Mouse (Mus musculus) lung, embryonic 14.5 days (tissue): Measurements from ENCODE around the gene Psg16. TPM values are rescaled to one million over a fixed set of nuclear protein-coding genes. Genes with fewer than 3 reads are reported as not detected.
A peak's percentile ranks its signal among the peaks of the same experiment; 100 is the strongest.

Experiments used
- ATAC-seq: fragments of 200-750 bp; cut with Nextera tagmentation; 2 replicates; pipeline ENCODE4 v1.8.0; 2017; ENCODE audit warnings: mild to moderate bottlenecking, moderate TSS enrichment, moderate library complexity; ENCODE audit not compliant: insufficient read depth
- DNase-seq: peaks from one replicate; pipeline ENCODE4 v3.0.0-alpha.2; 2015
- H3K27ac ChIP-seq: fragments of 300-500 bp; sonication (generic); 2 replicates; pipeline ENCODE4 v1.5.1; 2014; ENCODE audit warnings: low read depth, mild to moderate bottlenecking, moderate library complexity
- H3K27me3 ChIP-seq: fragments of 300-500 bp; sonication (generic); 2 replicates; pipeline ENCODE4 v1.6.1; 2014; ENCODE audit warnings: low read length, control low read depth; ENCODE audit not compliant: insufficient read depth
- H3K36me3 ChIP-seq: fragments of 300-500 bp; sonication (generic); 2 replicates; pipeline ENCODE4 v1.6.1; 2014; ENCODE audit warnings: control low read depth; ENCODE audit not compliant: insufficient read depth
- H3K4me1 ChIP-seq: fragments of 300-500 bp; sonication (generic); 2 replicates; pipeline ENCODE4 v1.6.1; 2014; ENCODE audit warnings: antibody characterized with exemption, control low read depth; ENCODE audit not compliant: insufficient read depth
- H3K4me2 ChIP-seq: fragments of 300-500 bp; sonication (generic); 2 replicates; pipeline ENCODE4 v1.6.1; 2014; ENCODE audit warnings: mild to moderate bottlenecking
- H3K4me3 ChIP-seq: fragments of 300-500 bp; sonication (generic); 2 replicates; pipeline ENCODE4 v1.5.1; 2014; ENCODE audit warnings: low read depth, low read length
- H3K9ac ChIP-seq: fragments of 300-500 bp; sonication (generic); 2 replicates; pipeline ENCODE4 v1.6.1; 2014
- H3K9me3 ChIP-seq: fragments of 300-500 bp; sonication (generic); 2 replicates; pipeline ENCODE4 v1.6.1; 2016; ENCODE audit warnings: low read depth, low read length, control low read depth
- CTCF ChIP-seq: IDR thresholded peaks from 2 replicates; pipeline ENCODE4 v1.5.1; 2016; ENCODE audit warnings: antibody characterized with exemption, low read depth
- WGBS: fragments of 180-500 bp; shearing (Covaris S2); extraction: QIAGEN DNeasy Blood & Tissue Kit; methylation state at CpG from one replicate; pipeline ENCODE4 v1.1.7; 2014; 5-methylcytosine and 5-hydroxymethylcytosine counted together
- polyA plus RNA-seq: library from polyadenylated mRNA; unstranded; fragments of >200 nt; fragmentation: Nextera tagmentation; extraction: Ambion mirVana; gene quantifications from 2 replicates; pipeline ENCODE4 v1.2.1, GENCODE M21; 2014

Psg16 gene
- polyA plus RNA-seq, 1 experiment from 2014 or later, result 0.11 TPM

DNA sequence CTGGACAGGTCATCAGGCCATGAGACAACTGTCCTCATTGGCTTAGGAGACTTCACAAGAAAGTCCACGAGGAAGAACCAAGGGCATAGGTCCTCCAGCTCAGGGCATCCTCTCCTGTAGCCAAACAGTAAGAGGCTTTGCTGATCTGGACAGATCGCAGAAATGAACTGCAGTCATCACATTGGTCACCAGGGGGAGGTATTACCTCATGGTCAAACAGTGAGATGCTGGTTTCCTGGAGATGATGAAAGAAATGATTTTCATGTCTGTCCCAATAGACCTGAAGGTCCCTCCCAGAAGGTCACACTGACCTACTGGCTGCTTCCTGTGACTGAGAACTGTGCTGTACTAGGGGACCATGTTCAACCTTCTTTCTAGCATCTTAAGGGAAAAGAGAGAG lies 81.8 kb downstream of the Psg16 start:
- ATAC-seq (no peak), DNase-seq (peak; percentile 52)
- Histone ChIP-seq H3K27me3 (no peaks in the 10 kb centered on the region), H3K27ac (no peak overlapping the region), H3K9me3 (no peaks in the 10 kb centered on the region), H3K4me2 (no peak overlapping the region), H3K36me3 (no peaks in the 10 kb centered on the region), H3K4me1 (no peaks in the 10 kb centered on the region), H3K9ac (no peak overlapping the region), H3K4me3 (no peak overlapping the region)
- WGBS, result 43% methylated on average over 2 of the region's 2 CpGs
- TF ChIP-seq CTCF, result peak; percentile 52

DNA sequence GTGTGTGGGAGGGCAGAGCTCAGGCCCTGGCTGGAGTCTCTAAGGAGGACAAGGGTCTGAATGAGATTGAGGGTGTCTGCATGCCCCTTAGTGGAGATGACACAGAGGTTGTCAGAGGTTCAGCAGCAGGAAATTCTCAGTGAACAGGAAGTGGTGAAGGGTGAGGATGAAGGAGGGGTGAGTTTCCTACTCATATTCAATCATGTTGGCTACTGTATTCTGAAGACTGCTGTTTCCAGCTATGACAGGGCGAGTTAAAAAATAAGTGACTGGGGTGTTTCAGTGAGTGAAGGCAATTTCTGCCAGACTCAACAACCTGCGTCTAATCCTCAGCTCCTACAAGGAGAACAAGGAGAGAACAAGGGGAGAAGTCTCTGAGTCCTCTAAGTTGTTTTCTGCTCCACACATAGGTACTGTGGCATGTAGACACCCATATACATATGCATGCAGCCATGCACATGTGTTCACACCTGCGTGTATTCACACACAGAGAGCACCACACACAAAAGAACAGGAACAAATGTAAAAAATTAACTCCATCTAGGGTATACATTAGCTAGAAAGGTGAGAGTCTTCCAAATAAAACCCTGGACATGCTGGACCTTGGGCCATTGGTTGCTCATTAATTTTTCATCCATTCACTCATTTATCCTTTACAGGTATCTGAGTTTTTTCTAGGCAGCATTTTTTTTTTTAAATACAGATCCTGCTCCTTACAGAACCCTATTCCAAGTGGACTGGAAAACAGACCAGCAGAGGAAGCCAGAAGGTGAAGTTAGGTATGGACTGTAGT lies 83.2 kb downstream of the Psg16 start:
- no peak for TF ChIP-seq CTCF
- ATAC-seq, result no peak
- no peak overlapping the region for H3K27ac ChIP-seq
- DNase-seq, result no peak
- H3K27me3 ChIP-seq, result no peaks in the 10 kb centered on the region
- no peak overlapping the region for H3K9ac ChIP-seq
- H3K4me1 ChIP-seq, result no peaks in the 10 kb centered on the region
- no peak overlapping the region for H3K4me3 ChIP-seq
- no peak overlapping the region for H3K4me2 ChIP-seq
- 61% methylated on average over 3 of the region's 3 CpGs for WGBS
- no peaks in the 10 kb centered on the region for H3K36me3 ChIP-seq
- no peaks in the 10 kb centered on the region for H3K9me3 ChIP-seq

DNA sequence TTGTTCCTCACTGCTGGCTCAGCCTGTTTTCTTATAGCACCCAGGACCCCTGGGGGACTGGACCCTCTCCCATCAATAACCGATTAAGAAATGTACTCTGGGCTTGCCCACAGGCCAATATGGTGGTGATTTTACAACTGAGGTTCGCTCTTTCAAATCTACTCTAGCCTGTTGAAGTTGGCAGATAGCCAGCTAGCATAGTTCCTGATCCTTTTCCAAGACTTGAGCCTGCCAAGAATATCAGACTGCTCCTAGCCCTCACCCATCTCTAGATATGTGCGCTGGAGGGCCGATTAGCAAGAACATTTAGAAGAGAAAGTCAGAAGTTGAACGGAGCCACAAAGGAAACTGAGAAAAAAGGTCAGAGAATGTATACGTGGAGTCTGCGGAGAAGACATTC lies 85.2 kb downstream of the Psg16 start:
- TF ChIP-seq CTCF, result no peak
- Histone ChIP-seq H3K9ac (no peak overlapping the region), H3K4me1 (no peaks in the 10 kb centered on the region), H3K4me2 (no peak overlapping the region), H3K27ac (no peak overlapping the region), H3K27me3 (no peaks in the 10 kb centered on the region), H3K9me3 (no peaks in the 10 kb centered on the region), H3K36me3 (no peaks in the 10 kb centered on the region), H3K4me3 (no peak overlapping the region)
- ATAC-seq, result no peak; the same call in 1 of the 2 replicates
- WGBS, result 77% methylated on average over 7 of the region's 7 CpGs
- DNase-seq, result peak; percentile 59

DNA sequence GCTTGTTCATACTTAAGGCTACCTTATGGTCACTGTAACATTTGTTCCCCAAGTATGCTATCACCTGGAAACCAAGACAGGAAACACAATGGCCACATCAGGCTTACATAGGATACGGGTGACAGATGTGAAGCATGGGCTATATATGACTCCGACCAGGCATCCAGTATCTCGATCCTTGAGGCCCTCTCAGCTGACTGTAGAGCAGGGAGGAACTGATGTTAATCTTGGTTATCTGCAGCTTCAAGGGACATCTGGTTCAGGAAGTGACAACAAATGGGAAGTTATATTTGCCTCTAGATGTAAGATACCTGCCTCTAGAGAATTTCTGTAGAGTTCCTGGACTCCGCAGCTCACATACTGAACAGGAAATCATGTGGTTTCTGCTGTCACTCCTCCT lies 98.0 kb downstream of the Psg16 start:
- Histone ChIP-seq H3K4me2 (no peak overlapping the region), H3K9me3 (no peaks in the 10 kb centered on the region; the same call in 1 of the 2 replicates), H3K9ac (no peak overlapping the region), H3K4me3 (no peak overlapping the region), H3K4me1 (no peaks in the 10 kb centered on the region), H3K36me3 (no peaks in the 10 kb centered on the region), H3K27ac (no peak overlapping the region), H3K27me3 (no peaks in the 10 kb centered on the region)
- ATAC-seq (no peak), DNase-seq (no peak)
- no peak for TF ChIP-seq CTCF
- WGBS, result 83% methylated on average over 4 of the region's 4 CpGs

Other genes starting within 250 kb of the Psg16 start
- 19.6 and 20.2 TPM in 2 replicates for gene Prkd2, start 231.1 kb upstream of the Psg16 start, polyA plus RNA-seq
- gene Dact3, start 198.7 kb upstream of the Psg16 start, polyA plus RNA-seq, result 6.6 and 7.8 TPM in 2 replicates
- gene Gng8, start 182.3 kb upstream of the Psg16 start, polyA plus RNA-seq, result 10.8 and 11.1 TPM in 2 replicates
- 1.3 and 1.6 TPM in 2 replicates for gene Ptgir, start 167.6 kb upstream of the Psg16 start, polyA plus RNA-seq
- gene Calm3, start 149.9 kb upstream of the Psg16 start, polyA plus RNA-seq, result 139 and 155 TPM in 2 replicates
- 3.1 and 3.3 TPM in 2 replicates for gene Pnmal2, start 129.4 kb upstream of the Psg16 start, polyA plus RNA-seq
- gene Pnmal1, start 114.4 kb upstream of the Psg16 start, polyA plus RNA-seq, result 0.11 and 0.20 TPM in 2 replicates
- gene Gm42372, start 91.0 kb upstream of the Psg16 start, polyA plus RNA-seq, result 0.09 and 0.20 TPM in 2 replicates
- gene Ccdc8, start 81.3 kb upstream of the Psg16 start, polyA plus RNA-seq, result 27.3 and 29.2 TPM in 2 replicates
- 103 and 117 TPM in 2 replicates for gene Ppp5c, start 46.1 kb upstream of the Psg16 start, polyA plus RNA-seq
- gene Hif3a, start 11.6 kb upstream of the Psg16 start, polyA plus RNA-seq, result 33.1 and 38.0 TPM in 2 replicates
- gene Ceacam3, start 76.2 kb downstream of the Psg16 start, polyA plus RNA-seq, result not detected in 2 replicates
- gene Psg29, start 129.4 kb downstream of the Psg16 start, polyA plus RNA-seq, result not detected in 2 replicates